Mouse (Mus musculus): ENCODE measurements around the gene Armc3.
"Not testable (repeated sequence)": the region's sequence is repeated elsewhere in the genome, so short reads cannot be mapped to it uniquely, and the experiment has no call there.

Gene Armc3

DNA sequence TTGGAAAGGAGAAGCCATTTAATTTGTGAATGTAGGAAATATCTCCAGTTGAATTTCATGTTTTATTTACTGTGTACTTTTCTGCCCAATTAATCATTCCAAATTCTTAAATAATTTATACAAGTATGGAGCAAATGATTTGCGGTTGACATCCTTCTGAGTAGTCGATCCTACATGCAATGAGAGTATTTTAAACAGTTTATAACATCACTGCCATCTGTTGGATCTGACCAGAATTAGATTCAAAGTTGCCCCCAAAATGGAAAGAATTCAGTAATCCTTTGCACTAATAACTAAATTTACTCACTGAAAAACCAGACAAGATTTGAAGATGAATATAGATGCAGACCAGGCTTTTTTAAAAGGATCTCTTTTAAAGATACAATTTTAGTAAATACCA lies 75.5 kb downstream of the Armc3 start:
- no peak for DNase-seq (ENCODE audit: low read depth, low spot score)

DNA sequence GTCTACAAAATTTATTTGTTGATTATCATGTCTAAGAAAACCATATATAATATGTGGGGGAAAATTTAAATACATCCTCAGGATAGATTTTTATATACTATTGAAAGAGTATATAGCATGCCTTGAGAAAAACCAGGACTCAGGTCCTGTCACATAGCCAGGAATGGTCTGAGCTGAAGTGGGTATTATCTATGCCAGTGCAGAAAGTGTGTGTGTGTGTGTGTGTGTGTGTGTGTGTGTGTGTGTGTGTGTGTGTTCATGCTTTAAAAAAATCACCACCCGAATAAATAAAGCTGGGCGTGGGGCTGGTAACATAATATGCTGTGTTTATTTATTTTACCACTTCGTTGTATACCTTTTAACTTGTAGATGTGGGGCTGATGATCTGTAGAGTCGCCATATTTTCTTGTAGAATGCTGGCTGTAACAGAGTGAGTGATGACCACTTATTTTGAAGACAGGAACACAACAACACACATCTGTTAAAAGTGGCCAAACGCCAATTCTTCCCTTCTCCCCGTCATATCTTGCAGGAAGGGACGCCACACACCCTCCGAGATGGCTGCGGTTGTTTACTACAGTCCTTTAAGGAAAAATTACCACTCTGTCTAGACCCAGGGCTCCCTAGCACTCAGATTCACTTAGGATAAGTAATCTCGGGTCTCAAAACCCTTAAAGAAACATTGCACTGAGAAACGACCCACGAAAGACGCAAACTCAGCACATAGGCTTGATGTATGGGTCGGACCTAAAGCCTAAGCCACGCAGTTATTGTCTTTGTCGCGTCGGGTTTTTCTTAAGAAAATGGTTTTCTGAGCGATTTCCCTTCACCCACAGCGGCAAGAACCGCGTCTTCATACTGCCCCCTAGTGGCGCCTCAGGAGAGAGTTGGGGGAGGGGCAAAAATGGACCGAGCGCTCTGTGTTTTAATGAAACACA lies 76.8 kb downstream of the Armc3 start:
- peak; percentile 79 for DNase-seq (ENCODE audit: low read depth, low spot score)

DNA sequence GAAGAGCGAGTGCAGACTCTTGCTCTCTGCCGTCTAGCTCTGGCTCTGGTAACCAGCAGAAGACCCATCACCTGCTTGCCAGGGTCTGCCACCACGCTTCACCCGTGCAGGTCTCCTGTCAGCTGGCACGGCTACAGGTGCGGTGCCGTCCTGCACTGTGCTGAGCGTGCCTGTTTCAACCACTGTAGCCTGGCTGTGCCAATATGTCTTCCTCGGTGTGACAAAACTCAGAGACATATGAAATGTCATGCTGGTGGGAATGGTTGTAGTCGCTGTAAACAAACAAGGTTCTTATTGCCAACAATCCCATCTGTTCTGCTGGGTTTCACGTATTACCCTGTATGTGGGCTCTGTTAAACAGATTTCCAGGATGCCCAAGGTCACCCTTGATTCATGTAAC lies 81.2 kb downstream of the Armc3 start:
- no peak for DNase-seq (ENCODE audit: low read depth, low spot score)

DNA sequence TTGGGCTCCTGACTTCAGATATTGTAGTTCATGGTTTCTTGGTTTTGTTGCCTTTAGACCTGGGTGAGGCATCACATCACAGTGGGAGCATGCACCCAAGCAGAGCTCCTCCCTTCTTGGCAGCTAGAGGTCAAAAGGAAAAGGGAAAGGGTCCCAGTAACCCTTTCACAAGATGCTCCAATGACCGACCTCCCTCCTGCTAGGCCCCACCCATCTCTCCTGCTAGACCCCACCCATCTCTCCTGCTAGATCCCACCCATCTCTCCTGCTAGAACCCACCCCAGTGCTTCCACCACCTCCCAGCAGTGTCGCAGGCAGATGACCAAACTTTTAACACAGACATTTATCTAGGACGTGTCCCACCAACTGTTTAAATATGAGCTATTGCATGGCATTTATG lies 93.3 kb downstream of the Armc3 start:
- peak; percentile 80 for DNase-seq (ENCODE audit: low read depth, low spot score)

DNA sequence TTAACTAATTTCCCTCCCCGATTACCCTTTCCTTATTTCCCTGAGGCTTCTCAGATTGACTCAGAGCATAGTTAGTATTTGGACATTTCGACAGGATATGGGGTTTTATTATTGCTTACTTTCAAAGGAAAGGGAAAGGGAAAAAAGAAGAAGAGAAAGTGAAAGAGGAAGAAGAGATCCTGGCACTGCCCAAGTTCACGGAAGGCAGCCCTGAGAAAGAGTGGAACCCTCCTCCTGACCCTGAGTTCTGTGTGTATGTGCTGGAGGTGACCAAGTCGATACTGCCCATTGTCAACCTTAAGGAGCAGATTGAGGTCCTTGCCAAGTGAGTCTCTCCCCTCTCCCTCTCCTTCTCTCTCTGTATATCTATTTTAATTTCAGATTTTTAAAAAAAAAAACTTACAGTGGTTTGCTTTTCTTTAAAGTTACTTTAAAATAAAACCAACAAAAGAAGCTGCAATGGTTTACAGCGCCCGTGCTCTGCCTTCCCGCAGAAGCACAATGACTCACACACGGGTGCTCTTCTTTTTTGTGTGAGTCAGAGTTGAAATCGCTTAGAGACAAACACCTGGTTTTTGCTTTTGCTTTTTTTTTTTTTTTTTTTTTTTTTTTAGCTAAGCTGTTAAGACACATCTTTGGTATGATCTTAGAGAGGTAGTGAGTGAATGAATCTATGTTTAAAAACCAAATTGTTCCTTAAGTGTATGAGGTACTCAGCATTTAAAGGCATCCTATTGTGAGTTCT lies 101.4 kb downstream of the Armc3 start:
- DNase-seq (ENCODE audit: low read depth, low spot score), result no peak

DNA sequence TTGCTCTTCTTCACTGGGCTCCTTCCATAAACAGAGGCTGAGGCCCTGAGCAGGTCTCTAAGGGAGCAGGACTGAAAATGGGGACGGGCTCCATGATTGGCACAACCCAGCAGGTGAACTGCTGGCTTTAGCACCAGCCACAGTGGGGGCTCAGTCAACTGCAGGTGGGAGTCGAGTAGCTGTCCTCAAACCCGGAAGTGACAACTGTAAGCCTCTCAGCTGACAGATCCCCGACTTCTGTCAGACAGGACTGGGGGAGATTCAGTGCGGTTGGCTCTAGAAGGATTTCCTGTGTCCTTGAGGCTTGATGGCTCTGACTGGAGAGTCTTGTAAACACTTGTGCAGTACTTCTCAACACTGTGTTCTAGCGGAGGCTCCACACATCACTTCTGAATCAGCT lies 102.1 kb downstream of the Armc3 start:
- DNase-seq (ENCODE audit: low read depth, low spot score), result peak; percentile 75

DNA sequence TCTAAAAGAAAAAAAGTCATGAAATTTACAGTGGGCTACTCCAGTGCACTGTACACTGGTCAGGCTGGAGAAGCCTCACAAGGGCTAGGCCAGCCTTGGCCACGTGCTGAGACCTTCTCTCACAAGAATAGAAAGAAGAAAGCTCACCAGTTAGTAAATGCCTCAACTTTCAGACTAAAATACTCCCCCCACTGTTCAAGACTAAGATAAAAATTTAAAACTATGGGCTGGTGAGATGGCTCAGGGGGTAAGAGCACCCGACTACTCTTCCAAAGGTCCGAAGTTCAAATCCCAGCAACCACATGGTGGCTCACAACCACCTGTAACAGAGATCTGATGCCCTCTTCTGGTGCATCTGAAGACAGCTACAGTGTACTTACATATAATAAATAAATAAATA lies 104.0 kb downstream of the Armc3 start:
- DNase-seq (ENCODE audit: low read depth, low spot score), result not testable (repeated sequence)

DNA sequence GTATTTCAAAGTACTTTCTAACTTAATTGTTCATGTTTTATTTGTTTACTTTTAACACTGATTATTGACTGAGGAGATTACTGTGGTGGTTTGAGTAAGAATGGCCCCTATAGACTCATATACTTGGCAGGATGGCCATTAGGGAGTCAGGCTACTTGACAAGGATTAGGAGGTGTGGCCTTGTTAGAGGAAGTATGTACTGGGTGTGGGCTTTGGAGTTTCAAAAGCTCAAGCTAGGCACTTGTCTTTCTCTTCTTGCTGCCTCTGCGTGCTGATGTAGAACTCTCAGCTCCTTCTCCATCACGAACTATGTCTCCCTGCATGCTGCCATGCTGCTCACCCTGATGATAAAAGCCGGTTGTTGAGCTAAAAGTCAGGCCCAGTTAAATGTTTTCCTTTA lies 111.4 kb downstream of the Armc3 start:
- DNase-seq (ENCODE audit: low read depth, low spot score), result no peak

DNA sequence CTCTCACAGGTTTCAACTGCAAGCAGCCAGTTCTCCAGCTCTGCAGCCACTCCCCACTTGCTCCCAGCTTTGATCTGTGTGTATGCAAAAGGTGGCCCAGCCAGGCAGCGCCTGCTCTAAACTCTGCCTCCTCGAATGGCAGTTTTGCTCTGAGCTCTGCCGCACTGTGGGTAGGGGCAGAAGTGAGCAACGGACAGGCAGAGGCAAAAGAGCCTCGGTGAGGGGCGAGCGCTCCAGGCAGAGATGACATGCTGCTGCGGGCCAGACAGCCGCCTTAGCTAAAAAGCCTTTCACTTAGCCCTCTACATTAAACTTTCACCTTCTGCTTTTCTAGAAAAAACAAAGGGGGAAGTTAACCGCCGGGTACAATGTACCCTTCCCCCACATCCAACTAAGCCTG lies 117.0 kb downstream of the Armc3 start:
- peak; percentile 84 for DNase-seq (ENCODE audit: low read depth, low spot score)

DNA sequence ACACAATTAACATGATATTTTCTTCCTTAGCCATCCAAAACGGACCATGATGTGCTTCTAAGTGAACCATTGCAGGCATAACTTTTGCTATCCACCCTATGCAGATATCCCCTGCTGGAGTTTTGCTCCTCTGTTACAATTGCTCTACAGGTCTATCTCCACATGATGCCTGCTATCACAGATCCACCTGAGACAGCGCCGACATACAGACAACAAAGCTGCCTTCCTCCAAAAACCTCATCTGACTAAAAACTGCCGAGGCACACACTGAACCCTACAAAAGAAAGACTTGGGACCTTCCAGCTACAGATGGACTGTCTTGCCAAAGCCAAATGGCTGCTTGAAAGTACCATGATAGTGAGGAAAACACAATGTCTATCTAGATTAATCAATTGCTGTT lies 117.6 kb downstream of the Armc3 start:
- DNase-seq (ENCODE audit: low read depth, low spot score), result no peak

DNA sequence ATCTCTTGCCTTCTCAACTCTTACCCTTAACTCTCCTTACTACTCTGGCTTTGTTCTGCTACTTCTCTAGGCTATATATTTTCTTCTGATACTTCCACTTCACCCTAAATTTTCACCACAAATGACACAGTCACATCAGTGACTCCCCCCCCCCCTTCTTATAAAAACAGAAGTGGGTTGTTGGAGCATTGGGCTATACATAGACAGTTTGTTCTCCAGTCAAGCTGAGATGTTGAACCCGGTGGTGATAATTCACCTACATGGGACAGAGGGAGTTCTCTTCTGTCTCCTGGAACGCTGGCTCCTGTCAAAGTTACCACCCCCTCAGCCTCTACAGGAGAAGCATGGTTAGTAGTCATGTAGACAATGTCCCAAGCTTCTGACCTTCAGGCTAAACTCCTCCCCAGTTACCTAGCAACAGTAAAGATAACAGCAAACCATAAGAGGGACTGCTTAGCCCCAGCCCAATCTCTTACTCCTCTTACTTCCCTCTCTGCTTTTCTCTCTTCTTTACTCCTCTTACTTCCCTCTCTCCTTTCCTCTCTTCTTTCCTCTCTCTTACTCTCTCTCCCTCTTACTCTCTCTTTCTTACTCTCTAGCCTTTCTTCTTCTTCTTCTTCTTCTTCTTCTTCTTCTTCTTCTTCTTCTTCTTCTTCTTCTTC lies 118.2 kb downstream of the Armc3 start:
- not testable (repeated sequence) for DNase-seq (ENCODE audit: low read depth, low spot score)

DNA sequence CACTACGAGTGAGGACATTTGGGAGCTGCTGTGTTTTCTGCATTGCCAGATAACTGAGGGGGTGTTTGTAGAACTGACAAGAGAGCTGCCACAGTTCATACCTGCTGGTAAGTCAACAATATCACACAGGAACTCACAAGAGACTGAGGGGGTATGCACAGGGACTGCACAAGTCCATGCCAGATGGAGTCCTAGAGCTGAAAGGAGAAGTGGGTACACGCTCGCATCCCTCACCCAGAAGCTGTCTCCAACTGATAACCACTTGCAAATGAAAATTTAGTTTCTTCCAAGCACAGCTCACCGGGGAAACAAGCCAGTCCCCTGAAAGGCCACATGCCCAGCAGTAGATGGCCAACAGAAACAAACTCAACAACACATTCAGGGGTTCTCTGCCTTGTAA lies 119.4 kb downstream of the Armc3 start:
- no peak for DNase-seq (ENCODE audit: low read depth, low spot score)

DNA sequence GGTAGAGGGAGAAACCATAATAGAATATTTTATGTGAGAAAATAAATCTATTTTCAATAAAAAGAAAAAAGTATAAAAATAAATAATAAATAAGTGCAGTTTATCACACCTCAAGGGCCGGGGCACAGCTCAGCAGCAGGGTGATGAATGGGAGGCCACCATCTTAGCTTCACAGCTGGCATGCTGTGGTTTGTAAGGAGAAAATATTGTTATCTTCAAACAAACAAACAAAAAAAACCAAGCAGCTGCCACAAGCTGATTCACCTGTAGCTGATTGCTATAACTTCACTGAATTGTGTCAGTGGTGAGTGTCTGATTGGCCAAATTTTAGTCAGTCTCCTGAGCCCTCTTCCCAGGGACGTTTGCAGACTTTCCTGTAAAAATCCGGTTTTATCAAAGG lies 120.2 kb downstream of the Armc3 start:
- DNase-seq (ENCODE audit: low read depth, low spot score), result no peak

DNA sequence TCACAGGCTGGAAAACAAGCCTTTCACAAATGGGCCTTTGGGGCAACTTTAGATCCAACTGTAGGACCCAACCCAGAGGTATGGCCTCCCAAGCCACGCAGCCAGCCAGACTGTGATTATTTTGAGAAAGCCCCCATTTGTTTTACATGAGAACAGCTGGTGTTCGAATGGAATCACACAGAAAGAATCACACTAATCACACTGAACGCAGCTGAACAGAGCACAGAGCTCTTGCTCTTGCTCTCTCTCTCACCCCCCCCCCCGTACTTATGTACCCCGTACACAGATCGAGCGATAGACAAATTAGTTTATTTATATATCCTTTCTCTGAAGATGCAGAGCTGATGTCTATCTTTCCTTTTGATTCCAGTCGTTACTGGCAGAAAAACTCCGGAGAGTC lies 123.3 kb downstream of the Armc3 start:
- no peak for DNase-seq (ENCODE audit: low read depth, low spot score)

DNA sequence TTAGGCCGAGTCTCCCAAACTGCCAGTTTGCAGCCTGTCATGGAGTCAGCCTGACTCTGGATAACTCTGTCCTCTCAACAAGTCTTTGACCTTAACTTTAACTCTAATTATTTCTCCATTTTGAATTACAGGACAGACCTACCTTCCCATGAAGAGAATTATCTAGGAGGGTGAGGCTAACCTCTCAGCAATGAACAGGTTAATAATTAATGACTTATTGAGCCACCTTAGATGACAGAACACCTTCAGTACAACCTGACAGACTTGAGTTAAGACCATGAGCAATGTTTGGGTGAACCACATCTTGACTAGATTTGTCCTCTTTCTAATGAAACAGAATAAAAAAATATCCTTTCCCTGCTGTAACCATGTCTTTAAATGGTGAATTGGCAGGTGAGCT lies 127.3 kb downstream of the Armc3 start:
- DNase-seq (ENCODE audit: low read depth, low spot score), result no peak

DNA sequence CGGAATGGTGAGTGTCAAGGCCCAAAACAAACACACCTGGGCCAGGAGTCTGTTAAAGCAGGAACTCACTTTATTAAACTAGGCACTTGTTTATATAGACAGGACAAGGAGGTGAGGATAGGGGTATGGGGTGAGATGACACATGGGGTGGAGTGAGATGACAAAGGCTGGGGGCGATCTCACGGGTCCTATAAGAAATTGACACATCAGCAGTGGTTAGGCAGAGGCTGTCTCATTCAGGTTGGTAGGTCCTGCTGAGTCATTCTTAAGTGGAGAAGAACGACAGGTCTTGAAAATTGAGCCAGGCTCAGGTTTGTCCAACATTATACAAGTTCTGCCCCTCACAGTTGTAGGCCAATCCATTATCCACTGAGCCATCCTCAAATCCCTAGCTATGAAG lies 128.7 kb downstream of the Armc3 start:
- DNase-seq (ENCODE audit: low read depth, low spot score), result no peak

DNA sequence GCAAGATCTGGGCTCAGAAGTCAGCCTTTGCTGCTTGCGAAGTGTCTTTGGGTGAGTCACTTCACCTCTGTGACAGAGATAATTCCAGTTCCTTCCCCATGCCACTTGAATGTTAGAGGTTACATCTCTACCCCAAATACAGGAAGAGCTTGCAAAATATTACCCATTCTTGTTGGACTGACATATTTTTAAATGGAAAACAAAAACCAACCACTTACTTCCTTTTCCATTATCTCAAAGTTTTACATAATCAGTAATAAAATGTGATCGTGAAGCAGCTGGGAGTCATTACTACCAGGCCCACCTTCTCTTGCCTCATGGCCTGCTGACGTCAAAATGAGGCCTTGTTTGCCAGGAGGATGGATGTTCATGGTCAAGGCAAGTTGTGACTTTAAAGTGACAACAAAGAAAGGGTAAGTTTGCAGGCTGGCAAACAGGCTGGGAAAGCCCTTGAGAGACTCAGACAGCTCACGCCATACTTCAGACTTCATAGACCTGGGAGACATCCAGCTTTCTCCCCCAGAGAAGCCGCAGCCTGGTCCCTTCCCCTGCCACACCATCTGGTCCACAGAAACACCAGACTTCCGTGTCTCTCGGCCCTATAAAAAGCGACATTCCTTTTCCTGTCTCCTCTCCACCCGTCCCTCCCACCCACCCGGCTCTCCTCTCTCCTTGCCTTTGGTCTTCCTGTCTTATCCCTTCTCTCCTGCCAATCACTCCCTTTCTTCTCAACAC lies 145.0 kb downstream of the Armc3 start:
- no peak for DNase-seq (ENCODE audit: low read depth, low spot score)

DNA sequence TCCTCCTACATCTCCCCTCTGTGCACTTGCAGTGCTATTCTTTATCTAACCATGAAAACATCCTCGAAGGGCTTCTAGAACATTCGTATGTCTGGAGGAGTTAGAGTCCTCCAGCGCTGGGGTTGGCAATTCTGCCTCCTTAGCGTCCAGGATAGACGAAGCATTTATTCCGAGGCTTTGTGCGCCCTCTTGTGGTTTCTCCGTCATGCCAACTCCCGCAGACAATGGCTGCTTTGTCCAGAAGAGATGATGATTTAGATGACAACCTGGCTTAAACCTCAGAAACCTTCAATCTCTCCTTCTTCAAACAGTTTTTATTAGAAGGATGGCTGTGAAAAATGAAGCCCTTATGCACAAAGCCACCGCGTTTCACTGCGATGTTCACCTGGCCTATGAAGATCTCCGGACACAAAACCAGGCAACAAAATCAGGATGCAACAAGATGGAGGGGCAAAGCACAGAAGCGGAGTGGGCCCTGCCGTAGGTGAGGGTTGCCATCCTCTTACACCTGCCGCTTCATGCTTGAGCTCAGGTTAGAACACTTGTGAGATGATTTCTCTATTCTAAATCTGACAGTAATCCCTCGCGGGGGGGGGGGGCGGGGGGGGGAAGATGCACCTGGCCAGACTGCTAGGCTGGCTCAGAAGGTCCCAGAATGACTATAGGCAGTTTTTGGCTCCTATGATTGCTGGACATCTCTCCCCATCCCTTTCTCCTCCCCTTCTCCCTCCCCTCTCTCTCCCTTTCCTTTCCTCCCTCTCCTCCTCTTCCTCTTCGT lies 145.7 kb downstream of the Armc3 start:
- DNase-seq (ENCODE audit: low read depth, low spot score), result peak; percentile 86

DNA sequence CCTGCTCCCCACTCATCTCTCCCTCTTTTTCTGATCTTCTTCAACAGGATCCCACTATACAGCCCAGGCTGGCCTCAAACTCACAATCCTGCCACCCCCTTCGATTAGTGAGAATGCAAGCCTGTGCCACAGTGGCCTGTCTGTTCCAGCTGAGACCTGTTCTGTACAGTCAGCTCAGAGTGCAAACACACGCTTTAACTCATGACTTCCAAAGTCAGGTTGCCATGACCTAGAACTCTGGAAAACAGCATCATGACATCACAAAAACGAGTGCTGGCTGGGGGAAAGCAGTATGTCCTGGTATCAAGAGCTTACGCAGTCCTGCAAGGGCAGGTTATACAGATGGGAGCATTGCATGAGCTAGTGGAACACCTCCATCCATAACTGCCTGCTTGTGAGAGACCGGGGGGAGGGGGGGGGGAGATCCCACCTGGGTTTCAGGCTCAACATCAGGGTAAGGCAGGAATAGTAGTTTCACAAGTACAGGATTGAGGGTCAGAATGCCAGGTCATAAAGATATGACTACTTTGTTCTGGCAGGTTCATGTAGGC lies 146.4 kb downstream of the Armc3 start:
- DNase-seq (ENCODE audit: low read depth, low spot score), result peak; percentile 32

DNA sequence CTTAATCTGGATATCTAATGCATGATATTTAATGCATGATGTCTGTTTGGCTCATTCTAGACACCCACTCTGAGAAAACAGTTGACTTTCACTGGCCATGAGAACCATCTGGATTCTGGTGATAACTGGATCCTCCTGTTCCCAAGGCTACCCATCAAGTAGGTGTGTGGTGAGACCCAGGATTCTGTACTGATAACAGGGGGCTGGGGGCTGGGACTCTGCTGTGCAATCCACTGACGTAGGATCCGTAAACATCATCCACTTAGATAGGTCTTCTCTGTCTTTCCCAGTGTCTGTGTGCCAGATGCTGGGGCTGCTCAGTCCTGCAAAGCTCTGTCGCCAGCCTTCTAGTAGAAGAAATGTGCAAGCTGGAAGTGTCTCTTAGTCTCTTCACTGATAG lies 149.4 kb downstream of the Armc3 start:
- DNase-seq (ENCODE audit: low read depth, low spot score), result no peak

DNA sequence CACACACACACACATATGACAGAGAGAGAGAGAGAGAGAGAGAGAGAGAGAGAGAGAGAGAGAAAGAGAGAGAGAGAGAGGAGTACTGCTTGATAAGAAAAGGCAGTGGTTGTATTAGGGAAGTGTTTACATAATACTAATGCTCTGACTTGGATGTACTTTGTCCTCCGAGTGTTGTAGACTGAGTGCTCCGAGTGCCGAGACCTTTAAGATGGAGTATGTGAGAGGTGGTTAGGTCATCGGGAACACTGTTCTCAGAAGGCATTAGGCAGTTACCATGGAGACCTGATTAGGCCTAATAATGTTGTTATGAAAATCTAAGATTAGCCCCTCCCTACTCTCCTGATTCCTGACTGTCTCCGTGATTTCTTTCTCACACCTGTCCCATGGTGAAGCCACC lies 151.1 kb downstream of the Armc3 start:
- no peak for DNase-seq (ENCODE audit: low read depth, low spot score)

Data from ZHBTc4 (cell line).